Mouse (Mus musculus) bone marrow macrophage, adult 2 months (primary cell): ENCODE measurements around the gene Snx30. TPM values are rescaled to one million over a fixed set of nuclear protein-coding genes. Genes with fewer than 3 reads are reported as not detected.

Experiments used
- H3K27ac ChIP-seq: 2 replicates; pipeline ENCODE4 v1.5.1; 2012; ENCODE audit warnings: low read depth, low read length; ENCODE audit not compliant: insufficient read depth
- H3K4me1 ChIP-seq: 2 replicates; pipeline ENCODE4 v1.6.1; 2012; ENCODE audit warnings: low read length; ENCODE audit not compliant: control insufficient read depth, insufficient read depth
- H3K4me3 ChIP-seq: 2 replicates; pipeline ENCODE4 v1.5.1; 2012; ENCODE audit warnings: mild to moderate bottlenecking, low read length, moderate library complexity; ENCODE audit not compliant: insufficient read depth
- CTCF ChIP-seq: IDR thresholded peaks from 2 replicates; pipeline ENCODE4 v1.5.1; 2012; ENCODE audit warnings: low read depth, mild to moderate bottlenecking, low read length, moderate library complexity
- POLR2A ChIP-seq: IDR thresholded peaks from 2 replicates; pipeline ENCODE4 v1.6.1; 2012; ENCODE audit warnings: mild to moderate bottlenecking, low read depth, low read length, borderline replicate concordance
- polyA plus RNA-seq: library from polyadenylated mRNA; stranded (reverse); fragments of >200 nt; gene quantifications from 2 replicates; pipeline ENCODE4 v1.2.4, GENCODE M21; 2012; ENCODE audit not compliant: missing spikeins, insufficient read depth, insufficient read length

Gene Snx30
- polyA plus RNA-seq, 1 experiment: 29.7 TPM

DNA sequence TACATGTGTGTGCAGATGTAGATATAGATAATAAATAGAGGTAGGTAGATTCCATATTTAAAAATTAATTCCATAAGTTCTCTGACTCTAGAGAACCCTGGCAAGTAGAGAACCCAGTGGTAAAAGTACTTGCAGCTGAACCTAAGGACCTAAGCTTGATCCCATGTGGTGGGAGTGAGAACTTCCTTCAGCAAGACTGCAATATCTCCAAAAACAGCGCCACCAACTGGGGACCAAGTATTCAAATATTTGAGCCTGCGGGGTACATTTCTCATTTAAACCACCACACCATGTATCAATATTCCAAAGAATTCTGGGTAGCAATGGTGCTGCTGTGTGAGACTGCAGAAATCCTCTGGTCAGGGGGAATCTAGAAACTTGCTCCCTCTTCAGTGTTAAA is 11.5 kb upstream of the Snx30 start:
- no peak overlapping the region for H3K27ac ChIP-seq
- H3K4me3 ChIP-seq: no peak overlapping the region
- TF ChIP-seq POLR2A (no peak), CTCF (no peak)
- H3K4me1 ChIP-seq: peaks cover 2% of the 10 kb centered on the region; the same call in 1 of the 2 replicates

DNA sequence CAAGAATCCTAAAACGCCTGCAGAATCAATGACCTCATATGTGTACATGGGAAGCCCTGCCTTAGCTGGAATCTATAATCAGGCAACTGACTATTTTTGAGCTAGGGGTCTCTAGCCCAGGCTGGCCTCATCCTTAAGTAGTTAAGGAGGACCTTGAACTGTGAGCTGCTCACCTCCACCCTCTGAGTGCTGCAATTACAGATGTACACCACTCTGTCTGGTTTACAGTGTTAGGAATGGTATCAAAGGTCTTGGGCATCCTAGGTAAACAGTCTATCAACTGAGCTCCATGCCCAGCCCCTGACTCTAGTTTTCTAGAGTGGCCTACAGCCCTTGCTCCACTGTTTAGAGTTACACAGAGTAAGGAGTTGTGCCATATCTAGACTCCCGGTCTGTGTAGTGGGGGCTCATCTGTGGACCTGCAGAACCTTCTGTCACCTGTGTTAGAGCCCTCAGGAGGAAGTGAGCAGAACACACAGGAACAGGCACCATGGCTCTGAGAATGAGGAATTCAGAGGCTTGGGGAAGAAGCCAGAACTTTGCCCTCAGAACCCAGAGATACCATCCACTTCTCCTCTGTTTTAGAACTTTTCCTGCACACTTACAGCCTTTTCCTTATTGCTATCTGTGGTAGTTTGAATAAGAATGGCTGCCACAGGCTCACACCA is 9.7 kb upstream of the Snx30 start:
- no peak for TF ChIP-seq CTCF
- TF ChIP-seq POLR2A: no peak
- Histone ChIP-seq H3K27ac (no peak overlapping the region), H3K4me3 (no peak overlapping the region), H3K4me1 (peaks cover 16% of the 10 kb centered on the region)

DNA sequence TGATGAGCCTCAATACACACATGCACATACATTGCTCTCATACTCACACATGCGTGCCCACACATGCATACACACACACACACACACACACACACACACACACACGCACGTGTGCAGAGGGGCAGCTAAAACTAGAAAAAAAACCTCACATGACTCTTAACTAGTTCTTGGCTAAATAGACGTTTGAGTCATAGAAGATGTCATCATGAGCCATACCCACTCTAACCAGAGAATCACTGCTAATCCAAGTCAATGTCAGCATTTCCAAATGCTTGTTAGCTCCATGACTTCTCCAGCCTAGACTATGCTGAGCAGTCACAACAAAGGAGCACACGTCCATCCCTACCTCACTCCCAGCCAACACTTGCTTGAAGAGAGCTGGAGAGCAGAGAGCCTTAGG is 5.5 kb upstream of the Snx30 start:
- H3K4me1 ChIP-seq: peaks cover 52% of the 10 kb centered on the region
- no peak overlapping the region for H3K27ac ChIP-seq

DNA sequence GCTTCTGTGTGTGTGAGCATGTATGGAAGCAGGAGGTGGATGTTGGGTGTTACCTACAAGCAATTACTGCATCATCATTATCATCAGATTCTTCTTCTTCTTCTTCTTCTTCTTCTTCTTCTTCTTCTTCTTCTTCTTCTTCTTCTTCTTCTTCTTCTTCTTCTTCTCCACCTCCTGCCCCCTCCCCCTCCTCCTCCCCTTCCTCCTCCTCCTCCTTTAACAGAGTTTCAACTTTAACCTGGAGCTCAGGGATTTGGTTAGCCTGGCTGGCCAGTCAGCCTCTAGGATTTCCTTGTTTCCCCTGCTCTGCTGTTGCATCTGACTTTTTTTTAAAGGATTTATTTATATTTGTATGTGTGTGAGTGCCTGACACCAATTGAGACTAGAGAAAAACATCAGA is 4.2 kb upstream of the Snx30 start, which contains the start of gene Inip:
Gene Inip (minus strand): TSS at position 101 of the 400 bp plus-strand sequence.
- Histone ChIP-seq H3K27ac (0 out of 2 replicates have a peak within 1 kb of the TSS, but pooled peaks have one; percentile 78), H3K4me1 (peaks cover 51% of the 10 kb centered on the region), H3K4me3 (no peak within 1 kb of the TSS)
- no peak for TF ChIP-seq POLR2A
- TF ChIP-seq CTCF: no peak

More for the DNA sequence above, 5.5 kb upstream of the Snx30 start:
- H3K4me3 ChIP-seq: no peak overlapping the region
- no peak for TF ChIP-seq CTCF
- no peak for TF ChIP-seq POLR2A

DNA sequence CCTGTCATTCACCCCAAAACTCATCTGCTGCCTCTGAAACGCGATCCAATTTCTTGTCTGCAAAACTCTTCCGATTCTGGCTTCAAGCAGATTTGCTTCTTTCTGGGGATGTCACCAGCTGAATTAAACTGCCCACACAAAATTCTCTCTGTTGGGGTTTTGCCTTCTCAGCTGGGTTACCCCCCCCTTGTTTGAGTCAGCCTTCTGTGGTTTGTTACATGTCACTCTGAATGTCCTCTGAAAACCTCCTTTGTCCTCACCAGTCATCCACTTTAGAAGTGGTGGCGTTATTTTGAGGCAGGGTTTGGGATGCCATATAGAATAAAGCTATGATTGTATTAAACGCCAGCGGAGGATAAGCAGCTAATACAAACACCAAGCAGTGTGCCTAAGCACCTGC is 3.5 kb upstream of the Snx30 start:
- Histone ChIP-seq H3K27ac (0 out of 2 replicates have a peak overlapping the region, but pooled peaks have one; percentile 78), H3K4me3 (no peak overlapping the region), H3K4me1 (peaks cover 51% of the 10 kb centered on the region)
- TF ChIP-seq CTCF: no peak
- no peak for TF ChIP-seq POLR2A

DNA sequence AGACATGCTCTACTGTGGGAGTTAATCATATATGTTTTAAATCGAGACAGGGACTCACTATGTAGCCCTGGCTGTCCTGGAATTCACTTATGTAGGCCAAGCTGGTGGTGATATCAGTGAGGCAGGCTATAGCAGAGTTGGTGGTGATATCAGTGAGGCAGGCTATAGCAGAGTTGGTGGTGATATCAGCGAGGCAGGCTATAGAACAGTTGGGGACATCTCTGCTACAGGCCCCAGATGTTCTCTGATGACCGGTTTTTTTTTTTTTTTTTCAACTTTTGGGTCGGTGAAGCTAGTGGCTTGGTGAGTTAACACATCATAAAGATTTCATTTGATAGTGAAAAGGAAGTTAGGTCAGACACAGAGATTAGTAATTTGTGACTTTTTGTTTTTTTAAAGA is 2.8 kb upstream of the Snx30 start:
- peak overlapping the region; percentile 78 for H3K27ac ChIP-seq
- H3K4me1 ChIP-seq: peaks cover 54% of the 10 kb centered on the region
- no peak for TF ChIP-seq CTCF
- TF ChIP-seq POLR2A: no peak
- H3K4me3 ChIP-seq: no peak overlapping the region

DNA sequence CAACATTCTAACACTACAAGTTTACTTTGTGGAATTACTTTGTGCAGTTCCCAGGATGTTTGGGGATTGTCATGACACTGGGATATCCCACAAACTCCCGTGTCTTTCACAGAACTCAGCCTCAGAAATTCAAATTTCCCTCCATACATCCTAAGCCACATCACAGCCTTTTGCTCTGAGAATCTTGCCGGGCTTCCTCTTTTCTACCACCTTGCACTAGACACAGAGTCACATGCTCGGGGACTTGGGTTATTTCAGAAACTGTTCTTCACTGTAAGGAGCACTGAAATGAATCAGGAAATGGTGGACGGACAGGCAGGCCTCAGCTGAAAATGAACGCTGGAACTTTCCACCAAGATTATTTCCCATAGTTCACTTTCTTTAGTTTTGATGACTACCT is 2.3 kb upstream of the Snx30 start:
- Histone ChIP-seq H3K27ac (peak overlapping the region; percentile 78), H3K4me3 (no peak overlapping the region), H3K4me1 (peaks cover 55% of the 10 kb centered on the region)
- TF ChIP-seq CTCF (no peak), POLR2A (no peak)

DNA sequence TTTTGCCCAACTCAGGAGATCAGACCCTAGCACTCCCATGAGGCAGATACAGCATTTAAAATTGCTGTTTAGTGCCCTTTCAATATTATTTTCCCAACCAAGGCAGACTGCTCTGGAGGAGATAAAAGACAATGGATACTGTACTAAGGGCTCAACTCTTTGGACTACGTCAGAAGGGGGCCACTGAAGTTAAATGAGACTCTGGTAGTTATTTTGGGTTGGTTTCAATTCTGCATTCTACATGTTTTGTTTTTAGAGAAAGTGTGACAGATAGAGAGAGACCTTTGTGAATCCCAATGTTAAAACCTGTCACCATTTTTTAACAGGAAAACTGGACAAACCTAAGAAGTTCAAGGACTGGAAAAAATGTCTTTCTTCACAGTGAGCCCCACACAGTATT is 886 bp upstream of the Snx30 start:
- Histone ChIP-seq H3K4me3 (peak overlapping the region; percentile 99), H3K4me1 (peaks cover 63% of the 10 kb centered on the region), H3K27ac (peak overlapping the region; percentile 78)
- TF ChIP-seq CTCF: no peak
- no peak for TF ChIP-seq POLR2A

DNA sequence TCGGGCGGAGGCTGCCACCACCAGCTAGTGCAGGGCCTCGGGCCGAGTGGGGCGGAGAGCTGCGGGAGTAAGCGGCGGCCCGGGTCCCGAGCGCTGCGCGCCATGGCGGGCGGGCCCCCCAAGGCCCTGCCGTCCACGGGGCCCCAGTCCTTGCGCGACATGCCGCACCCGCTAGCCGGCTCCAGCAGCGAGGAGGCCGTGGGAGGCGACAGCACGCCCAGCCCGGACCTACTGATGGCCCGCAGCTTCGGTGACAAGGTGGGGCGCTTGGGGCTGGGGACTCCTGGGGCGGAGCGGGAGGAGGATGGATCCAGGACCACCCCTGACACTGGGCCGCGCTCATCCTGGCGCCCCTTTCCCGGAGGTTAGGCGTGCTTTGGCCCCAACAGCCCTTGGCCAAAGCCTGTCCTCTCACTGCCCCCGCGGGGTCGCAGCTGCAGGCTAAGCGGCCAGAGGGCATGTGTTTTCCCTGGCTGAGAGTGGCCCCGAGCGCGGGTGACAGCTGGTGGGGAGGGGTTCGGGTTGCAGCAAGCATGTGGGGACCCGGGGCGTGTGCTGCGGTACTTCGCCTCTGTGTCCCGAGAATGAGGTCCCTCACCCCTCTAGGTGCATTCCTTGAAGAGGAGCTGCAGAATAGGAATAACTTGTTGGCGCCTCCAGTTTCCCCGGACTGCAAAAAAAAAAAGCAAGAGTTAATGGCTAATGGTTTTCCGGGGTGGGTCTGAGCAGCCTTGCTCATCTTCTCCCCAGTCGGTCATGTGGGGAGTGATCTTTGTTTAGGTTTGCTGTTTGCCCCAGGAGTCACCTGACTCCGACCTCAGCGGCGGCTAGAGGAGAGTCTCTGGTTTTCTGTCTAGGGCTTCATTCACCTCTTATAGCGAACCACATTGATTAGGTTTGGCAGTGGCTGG is 583 bp downstream of the Snx30 start:
- peak overlapping the region; percentile 99 for H3K4me3 ChIP-seq
- H3K4me1 ChIP-seq: peaks cover 55% of the 10 kb centered on the region
- TF ChIP-seq POLR2A: no peak
- TF ChIP-seq CTCF: no peak
- H3K27ac ChIP-seq: peak overlapping the region; percentile 96

DNA sequence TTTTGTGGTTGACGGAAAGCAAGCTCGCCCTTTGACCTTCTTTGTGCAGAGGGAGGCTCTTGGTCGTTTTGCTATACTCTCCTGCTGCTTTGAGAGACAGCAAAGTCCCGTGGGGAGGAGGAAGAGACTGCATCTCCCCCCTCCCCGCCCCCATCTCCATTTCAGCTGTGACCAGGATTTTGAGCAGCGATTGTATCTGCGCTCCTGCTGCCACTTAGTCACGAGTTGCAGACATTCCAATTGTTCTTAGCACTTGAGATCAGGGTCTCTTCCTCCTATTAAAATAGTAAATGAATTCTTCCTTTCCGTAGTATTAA is 1.2 kb downstream of the Snx30 start:
- H3K27ac ChIP-seq: peak overlapping the region; percentile 96
- TF ChIP-seq CTCF: no peak
- TF ChIP-seq POLR2A: no peak
- H3K4me1 ChIP-seq: peaks cover 56% of the 10 kb centered on the region
- H3K4me3 ChIP-seq: peak overlapping the region; percentile 99
